Mouse (Mus musculus): ENCODE data around the gene Tprgl. TPM values are rescaled to one million over a fixed set of nuclear protein-coding genes. Genes with fewer than 3 reads are reported as not detected.

Tprgl gene
- polyA plus RNA-seq, 1 experiment from 2014 or later, result 87.9 TPM

- Histone ChIP-seq H3K4me3 (ENCODE audit: low read length) (no peak overlapping the region), H3K4me1 (ENCODE audit: control insufficient read depth, insufficient read depth, low read length) (no peaks in the 10 kb centered on the region), H3K27me3 (replicated peaks; ENCODE audit: control insufficient read depth, insufficient read depth, low read length) (peaks cover 2% of the 10 kb centered on the region; the same call in 1 of the 2 replicates), H3K9ac (ENCODE audit: low read depth, low read length) (no peak overlapping the region), H3K9me3 (ENCODE audit: control insufficient read depth, low read length) (no peaks in the 10 kb centered on the region), H3K4me2 (ENCODE audit: low read depth, low read length) (no peak overlapping the region), H3K36me3 (ENCODE audit: control insufficient read depth, insufficient read depth, low read length) (no peaks in the 10 kb centered on the region), H3K27ac (ENCODE audit: low read length) (no peak overlapping the region)
- ATAC-seq, result no peak
Measured at GRCm38 (mm10) chr4:154129950-154130349, 30.5 kb downstream of the Tprgl start.

GRCm38 (mm10) chr4:154127273-154127672, 33.2 kb downstream of the Tprgl start:
- H3K4me2 ChIP-seq (ENCODE audit: low read depth, low read length), result no peak overlapping the region
- no peak overlapping the region for H3K27ac ChIP-seq (ENCODE audit: low read length)
- no peaks in the 10 kb centered on the region for H3K36me3 ChIP-seq (ENCODE audit: control insufficient read depth, insufficient read depth, low read length)
- H3K4me1 ChIP-seq (ENCODE audit: control insufficient read depth, insufficient read depth, low read length), result no peaks in the 10 kb centered on the region
- no peaks in the 10 kb centered on the region for H3K9me3 ChIP-seq (ENCODE audit: control insufficient read depth, low read length)
- WGBS, result 65% methylated on average over 3 of the region's 3 CpGs
- ATAC-seq, result no peak
- no peaks in the 10 kb centered on the region for H3K27me3 ChIP-seq (replicated peaks; ENCODE audit: control insufficient read depth, insufficient read depth, low read length)
- H3K4me3 ChIP-seq (ENCODE audit: low read length), result no peak overlapping the region
- no peak overlapping the region for H3K9ac ChIP-seq (ENCODE audit: low read depth, low read length)

- ATAC-seq, result no peak
- no peaks in the 10 kb centered on the region for H3K4me1 ChIP-seq (ENCODE audit: control insufficient read depth, insufficient read depth, low read length)
- no peak overlapping the region for H3K4me2 ChIP-seq (ENCODE audit: low read depth, low read length)
- no peaks in the 10 kb centered on the region for H3K27me3 ChIP-seq (replicated peaks; ENCODE audit: control insufficient read depth, insufficient read depth, low read length)
- no peak overlapping the region for H3K27ac ChIP-seq (ENCODE audit: low read length)
- 69% methylated on average over 5 of the region's 5 CpGs for WGBS
- H3K9ac ChIP-seq (ENCODE audit: low read depth, low read length), result no peak overlapping the region
- no peaks in the 10 kb centered on the region for H3K9me3 ChIP-seq (ENCODE audit: control insufficient read depth, low read length)
- H3K36me3 ChIP-seq (ENCODE audit: control insufficient read depth, insufficient read depth, low read length), result no peaks in the 10 kb centered on the region
- H3K4me3 ChIP-seq (ENCODE audit: low read length), result no peak overlapping the region
Measured at GRCm38 (mm10) chr4:154125202-154125601, 35.3 kb downstream of the Tprgl start.

GRCm38 (mm10) chr4:154123553-154123952, 36.9 kb downstream of the Tprgl start:
- ATAC-seq, result no peak
- Histone ChIP-seq H3K27me3 (replicated peaks; ENCODE audit: control insufficient read depth, insufficient read depth, low read length) (no peaks in the 10 kb centered on the region), H3K4me3 (ENCODE audit: low read length) (no peak overlapping the region), H3K36me3 (ENCODE audit: control insufficient read depth, insufficient read depth, low read length) (no peaks in the 10 kb centered on the region), H3K4me1 (ENCODE audit: control insufficient read depth, insufficient read depth, low read length) (no peaks in the 10 kb centered on the region), H3K27ac (ENCODE audit: low read length) (no peak overlapping the region), H3K4me2 (ENCODE audit: low read depth, low read length) (no peak overlapping the region), H3K9me3 (ENCODE audit: control insufficient read depth, low read length) (no peaks in the 10 kb centered on the region), H3K9ac (ENCODE audit: low read depth, low read length) (no peak overlapping the region)
- WGBS, result 60% methylated on average over 6 of the region's 6 CpGs

- Histone ChIP-seq H3K9me3 (ENCODE audit: control insufficient read depth, low read length) (no peaks in the 10 kb centered on the region), H3K4me1 (ENCODE audit: control insufficient read depth, insufficient read depth, low read length) (no peaks in the 10 kb centered on the region), H3K9ac (ENCODE audit: low read depth, low read length) (no peak overlapping the region), H3K4me3 (ENCODE audit: low read length) (no peak overlapping the region), H3K27me3 (replicated peaks; ENCODE audit: control insufficient read depth, insufficient read depth, low read length) (no peaks in the 10 kb centered on the region), H3K27ac (ENCODE audit: low read length) (no peak overlapping the region), H3K4me2 (ENCODE audit: low read depth, low read length) (no peak overlapping the region), H3K36me3 (ENCODE audit: control insufficient read depth, insufficient read depth, low read length) (no peaks in the 10 kb centered on the region)
- ATAC-seq, result no peak
- 75% methylated on average over 7 of the region's 7 CpGs for WGBS
Measured at GRCm38 (mm10) chr4:154122374-154122773, 38.1 kb downstream of the Tprgl start.

GRCm38 (mm10) chr4:154121800-154122199, 38.7 kb downstream of the Tprgl start:
- Histone ChIP-seq H3K9ac (ENCODE audit: low read depth, low read length) (no peak overlapping the region), H3K36me3 (ENCODE audit: control insufficient read depth, insufficient read depth, low read length) (no peaks in the 10 kb centered on the region), H3K9me3 (ENCODE audit: control insufficient read depth, low read length) (no peaks in the 10 kb centered on the region), H3K27me3 (replicated peaks; ENCODE audit: control insufficient read depth, insufficient read depth, low read length) (no peaks in the 10 kb centered on the region), H3K4me2 (ENCODE audit: low read depth, low read length) (no peak overlapping the region), H3K4me1 (ENCODE audit: control insufficient read depth, insufficient read depth, low read length) (no peaks in the 10 kb centered on the region), H3K27ac (ENCODE audit: low read length) (no peak overlapping the region), H3K4me3 (ENCODE audit: low read length) (no peak overlapping the region)
- 78% methylated on average over 11 of the region's 11 CpGs for WGBS
- ATAC-seq, result peak; percentile 58

- Histone ChIP-seq H3K4me2 (ENCODE audit: low read depth, low read length) (no peak overlapping the region), H3K36me3 (ENCODE audit: control insufficient read depth, insufficient read depth, low read length) (no peaks in the 10 kb centered on the region), H3K9me3 (ENCODE audit: control insufficient read depth, low read length) (no peaks in the 10 kb centered on the region), H3K4me3 (ENCODE audit: low read length) (no peak overlapping the region), H3K4me1 (ENCODE audit: control insufficient read depth, insufficient read depth, low read length) (no peaks in the 10 kb centered on the region), H3K9ac (ENCODE audit: low read depth, low read length) (no peak overlapping the region), H3K27ac (ENCODE audit: low read length) (no peak overlapping the region), H3K27me3 (replicated peaks; ENCODE audit: control insufficient read depth, insufficient read depth, low read length) (no peaks in the 10 kb centered on the region)
- 74% methylated on average over 9 of the region's 9 CpGs for whole genome bisulfite sequencing
- ATAC-seq, result no peak
Measured at GRCm38 (mm10) chr4:154119208-154119607, 41.3 kb downstream of the Tprgl start.

GRCm38 (mm10) chr4:154118782-154119181, 41.7 kb downstream of the Tprgl start:
- H3K27ac ChIP-seq (ENCODE audit: low read length), result no peak overlapping the region
- H3K27me3 ChIP-seq (replicated peaks; ENCODE audit: control insufficient read depth, insufficient read depth, low read length), result no peaks in the 10 kb centered on the region
- no peak overlapping the region for H3K4me2 ChIP-seq (ENCODE audit: low read depth, low read length)
- no peaks in the 10 kb centered on the region for H3K9me3 ChIP-seq (ENCODE audit: control insufficient read depth, low read length)
- H3K4me3 ChIP-seq (ENCODE audit: low read length), result no peak overlapping the region
- H3K36me3 ChIP-seq (ENCODE audit: control insufficient read depth, insufficient read depth, low read length), result no peaks in the 10 kb centered on the region
- WGBS, result 42% methylated on average over 9 of the region's 9 CpGs
- no peak overlapping the region for H3K9ac ChIP-seq (ENCODE audit: low read depth, low read length)
- H3K4me1 ChIP-seq (ENCODE audit: control insufficient read depth, insufficient read depth, low read length), result no peaks in the 10 kb centered on the region
- peak; percentile 73 for ATAC-seq

- Histone ChIP-seq H3K9ac (ENCODE audit: low read depth, low read length) (no peak overlapping the region), H3K27ac (ENCODE audit: low read length) (no peak overlapping the region), H3K36me3 (ENCODE audit: control insufficient read depth, insufficient read depth, low read length) (no peaks in the 10 kb centered on the region), H3K4me1 (ENCODE audit: control insufficient read depth, insufficient read depth, low read length) (no peaks in the 10 kb centered on the region), H3K9me3 (ENCODE audit: control insufficient read depth, low read length) (no peaks in the 10 kb centered on the region), H3K27me3 (replicated peaks; ENCODE audit: control insufficient read depth, insufficient read depth, low read length) (no peaks in the 10 kb centered on the region), H3K4me3 (ENCODE audit: low read length) (no peak overlapping the region), H3K4me2 (ENCODE audit: low read depth, low read length) (no peak overlapping the region)
- no peak for ATAC-seq
- WGBS, result 37% methylated on average over 7 of the region's 7 CpGs
Measured at GRCm38 (mm10) chr4:154116421-154116820, 44.0 kb downstream of the Tprgl start.

GRCm38 (mm10) chr4:154109850-154110243, 50.6 kb downstream of the Tprgl start:
- Histone ChIP-seq H3K4me3 (ENCODE audit: low read length) (no peak overlapping the region), H3K36me3 (ENCODE audit: control insufficient read depth, insufficient read depth, low read length) (no peaks in the 10 kb centered on the region), H3K9ac (ENCODE audit: low read depth, low read length) (no peak overlapping the region), H3K4me2 (ENCODE audit: low read depth, low read length) (no peak overlapping the region), H3K27me3 (replicated peaks; ENCODE audit: control insufficient read depth, insufficient read depth, low read length) (no peaks in the 10 kb centered on the region), H3K9me3 (ENCODE audit: control insufficient read depth, low read length) (no peaks in the 10 kb centered on the region), H3K4me1 (ENCODE audit: control insufficient read depth, insufficient read depth, low read length) (0 out of 2 replicates have a peak, but pooled peaks cover 3% of the 10 kb centered on the region), H3K27ac (ENCODE audit: low read length) (no peak overlapping the region)
- ATAC-seq, result no peak
- WGBS, result 74% methylated on average over 11 of the region's 11 CpGs
